Mouse (Mus musculus) lung, postnatal 4 days (tissue): Measurements from ENCODE around the gene Tcf12.

Experiments used
- DNase-seq, 2 experiments: peaks; one replicate each; pipeline ENCODE4 v3.0.0; 2021

The Tcf12 gene

DNA sequence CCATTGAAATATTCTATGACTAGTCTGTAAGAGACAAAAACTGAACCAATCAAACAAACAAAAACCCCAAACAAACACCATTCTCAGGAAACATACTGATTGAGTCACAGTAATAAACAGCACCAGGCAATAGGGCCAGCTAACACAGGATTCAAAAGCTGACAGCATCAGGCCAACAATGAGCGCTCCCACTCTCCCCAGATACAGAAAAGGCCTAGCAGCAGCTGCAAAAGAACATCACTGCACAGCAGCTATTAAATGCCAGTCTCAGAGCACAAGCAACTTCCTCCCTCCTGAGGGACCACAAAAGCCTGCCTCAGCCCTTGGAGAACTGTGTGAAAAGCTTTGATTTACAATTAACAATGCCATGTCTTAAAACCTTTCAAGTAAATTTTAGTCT lies 214.3 kb downstream of the Tcf12 start:
- no peak for DNase-seq

DNA sequence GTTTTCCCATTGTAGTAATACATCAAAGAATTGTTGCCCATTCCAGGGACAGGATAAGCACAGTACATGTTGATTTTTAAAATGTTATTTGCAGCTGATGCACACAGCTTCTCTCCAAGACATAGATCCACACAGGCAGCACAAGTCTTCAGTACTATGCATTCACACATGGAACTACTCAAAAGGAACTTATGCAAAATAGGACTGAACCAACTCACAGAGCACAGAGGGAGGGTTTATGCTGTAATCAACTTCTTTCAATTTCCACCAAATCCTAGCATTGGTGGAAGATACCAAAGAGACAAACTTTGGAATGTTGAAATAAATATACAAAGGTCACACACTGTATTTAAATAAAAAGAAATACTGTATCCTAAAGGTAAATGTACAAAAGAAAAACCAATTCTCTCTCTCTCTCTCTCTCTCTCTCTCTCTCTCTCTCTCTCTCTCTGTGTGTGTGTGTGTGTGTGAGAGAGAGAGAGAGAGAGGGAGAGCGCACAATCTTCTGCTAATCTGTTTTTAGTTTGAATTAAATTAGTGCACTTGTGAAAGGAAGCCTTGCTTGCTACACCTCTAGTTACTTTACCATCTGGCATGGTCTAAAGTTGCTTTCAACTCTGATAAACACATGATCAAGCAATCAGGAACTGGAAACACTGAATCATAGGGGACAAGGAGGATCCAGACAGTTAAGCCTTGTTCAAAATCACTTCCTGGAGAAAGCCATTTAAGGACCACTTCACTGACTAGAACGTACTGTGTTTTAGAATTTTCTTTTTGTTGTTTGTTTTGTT lies 215.5 kb downstream of the Tcf12 start:
- DNase-seq, result peak in 1 of 2 experiments; percentile 17

DNA sequence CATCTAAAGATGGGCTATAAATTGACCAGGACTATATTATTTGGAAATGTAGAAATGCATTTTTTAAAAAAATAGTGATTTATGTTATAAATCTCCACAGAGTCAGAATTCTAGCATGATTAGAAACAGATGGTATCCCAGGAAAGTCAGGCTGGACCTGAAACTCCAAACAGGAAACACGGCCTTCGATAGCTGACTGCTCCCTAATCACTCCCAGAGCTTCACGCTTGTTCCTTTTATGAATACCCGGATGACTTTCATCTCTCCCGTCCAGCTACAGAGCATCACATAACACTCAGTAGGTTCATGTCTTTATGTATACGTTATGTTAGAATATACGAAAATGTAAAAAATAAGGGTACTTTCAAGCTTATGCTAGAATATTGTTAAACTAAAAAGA lies 216.4 kb downstream of the Tcf12 start:
- DNase-seq, result no peak

DNA sequence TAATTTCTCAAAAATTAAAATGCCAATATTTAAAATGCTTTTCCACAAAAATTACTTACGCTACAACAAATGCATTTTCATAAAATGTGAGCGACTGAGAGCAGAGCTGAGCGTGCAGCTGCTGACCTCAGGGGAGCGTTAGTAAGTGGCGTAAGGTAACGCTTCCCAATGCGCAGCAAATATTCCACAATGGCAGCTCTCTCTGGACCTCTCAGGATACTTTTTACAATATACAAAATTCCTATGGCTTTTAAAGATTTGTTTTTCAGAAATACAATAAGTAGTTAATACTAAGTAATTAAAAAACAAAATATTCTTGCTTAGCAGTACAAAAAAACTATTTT lies 216.8 kb downstream of the Tcf12 start:
- DNase-seq, result no peak

DNA sequence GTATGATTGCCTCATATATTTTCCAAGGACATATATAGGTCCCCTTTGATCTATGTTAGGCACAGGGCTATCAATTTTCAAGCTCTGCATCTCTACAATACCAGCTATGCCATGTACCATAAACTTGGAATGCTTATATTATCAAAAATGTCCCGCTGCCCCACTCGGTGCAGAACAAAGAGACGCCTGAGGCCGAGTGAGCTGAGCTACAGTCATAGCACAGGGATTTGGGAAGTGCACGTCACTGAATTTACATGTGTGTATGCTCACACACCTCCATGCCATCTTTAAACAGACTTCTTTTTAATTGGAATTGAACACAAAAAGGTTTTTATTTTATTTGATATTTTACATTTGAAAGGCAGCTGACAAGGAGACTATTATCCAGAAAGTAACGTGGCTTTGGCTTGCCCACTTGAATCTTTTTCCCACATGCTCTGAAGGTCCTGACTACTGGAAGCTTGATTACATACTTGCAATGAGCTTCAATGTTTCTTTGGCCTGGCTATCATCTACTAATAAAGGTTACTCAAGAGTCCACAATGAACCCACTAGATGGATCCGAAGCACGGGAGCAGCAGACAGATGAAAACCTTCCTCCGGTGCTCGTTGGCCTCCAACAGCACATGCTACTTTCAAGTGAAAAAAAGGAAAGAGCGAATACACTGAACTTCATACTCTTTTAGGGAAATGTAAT lies 217.3 kb downstream of the Tcf12 start:
- no peak for DNase-seq

DNA sequence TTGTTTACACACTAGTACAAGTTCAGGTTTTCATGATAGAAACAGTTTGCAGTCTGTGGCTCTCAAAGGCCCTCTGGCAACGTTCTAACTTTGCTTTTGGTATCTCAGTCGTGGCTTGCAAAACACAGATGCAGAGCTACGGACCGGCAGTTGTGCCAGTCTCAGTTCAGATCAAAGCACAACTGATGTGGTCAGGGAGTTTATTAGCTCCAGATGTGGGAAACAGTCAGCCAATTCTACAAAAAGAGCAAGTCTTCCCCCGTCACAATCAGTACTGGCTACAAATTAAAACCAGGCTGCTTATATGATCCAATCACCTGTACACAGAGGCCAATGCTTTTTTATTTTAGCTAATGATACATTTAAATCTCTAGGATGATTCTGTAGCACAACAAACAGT lies 223.2 kb downstream of the Tcf12 start:
- DNase-seq, result no peak

DNA sequence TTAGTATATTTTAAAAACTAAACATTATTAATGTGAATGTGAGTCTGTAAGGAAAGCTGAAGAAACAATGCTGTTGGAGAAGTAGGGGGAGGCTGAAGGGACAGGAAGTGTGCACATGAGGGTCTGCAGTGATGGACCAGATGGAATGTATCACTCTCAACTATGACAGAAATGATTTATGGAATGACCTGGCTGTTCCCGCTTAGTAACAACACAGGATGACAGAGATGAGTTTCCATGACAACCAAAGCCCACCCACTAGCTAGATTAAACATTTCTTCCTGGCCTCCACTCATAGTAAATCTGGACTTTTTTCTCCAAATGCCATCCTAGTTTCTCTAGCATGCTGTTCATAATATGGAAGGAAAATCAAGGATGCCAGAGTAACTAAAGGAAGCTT lies 231.0 kb downstream of the Tcf12 start:
- peak in 1 of 2 experiments; percentile 15 for DNase-seq

DNA sequence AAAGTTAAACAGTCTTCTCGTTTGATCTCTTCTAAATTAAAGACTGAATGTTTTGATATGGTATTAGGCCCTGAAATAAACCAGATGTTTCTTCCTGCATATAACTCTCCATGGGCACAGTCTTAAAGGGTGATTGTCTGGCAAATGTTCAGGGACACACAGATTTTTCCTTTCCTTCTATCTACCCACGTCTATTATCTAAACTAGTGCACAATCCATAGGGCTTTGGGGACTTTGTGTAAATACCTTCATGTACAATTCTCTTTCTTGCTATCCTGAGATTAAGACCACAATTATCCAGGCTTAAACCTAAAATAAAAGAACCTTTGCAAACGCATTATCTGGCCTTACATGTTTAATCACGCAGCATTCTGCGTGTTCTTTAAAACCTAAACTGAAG lies 231.7 kb downstream of the Tcf12 start:
- DNase-seq, result no peak

DNA sequence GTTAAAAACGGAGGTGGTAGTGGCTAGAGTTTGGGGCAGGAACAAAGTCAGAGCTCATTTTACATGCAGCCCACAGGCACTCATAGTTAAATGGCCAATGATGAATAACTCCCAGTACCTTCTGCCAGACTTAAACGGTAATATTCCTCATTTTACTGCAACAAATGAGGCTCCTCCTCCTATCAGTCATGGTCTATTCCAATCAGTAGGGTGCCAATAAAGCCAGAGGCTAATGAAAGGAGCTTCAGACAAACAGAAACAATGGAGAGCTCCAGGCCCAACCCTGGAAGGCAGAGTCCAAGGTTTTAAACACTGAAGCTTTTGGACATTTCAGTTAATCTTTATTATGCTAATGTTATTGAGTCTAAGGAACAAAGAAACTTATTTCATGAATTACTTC lies 232.3 kb downstream of the Tcf12 start:
- no peak for DNase-seq

DNA sequence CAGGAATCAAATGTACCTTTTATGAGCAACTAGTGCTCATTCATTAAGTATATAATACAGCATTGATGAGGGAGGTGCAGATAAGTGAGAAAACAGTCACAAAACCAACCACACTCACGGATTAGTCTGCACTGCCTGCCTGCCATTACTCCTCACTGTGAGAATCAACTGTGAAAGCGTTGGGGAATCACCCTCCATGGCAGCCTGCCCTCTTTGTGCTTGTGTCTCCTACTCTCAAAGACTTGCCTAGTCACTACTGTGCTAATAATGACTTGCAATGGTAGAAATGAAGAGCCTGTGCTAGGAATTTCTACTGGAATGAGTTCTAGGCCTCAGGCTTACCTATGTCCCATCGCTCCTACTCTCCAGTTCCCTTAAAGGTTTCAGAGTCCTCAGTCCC lies 233.8 kb downstream of the Tcf12 start:
- DNase-seq, result no peak

DNA sequence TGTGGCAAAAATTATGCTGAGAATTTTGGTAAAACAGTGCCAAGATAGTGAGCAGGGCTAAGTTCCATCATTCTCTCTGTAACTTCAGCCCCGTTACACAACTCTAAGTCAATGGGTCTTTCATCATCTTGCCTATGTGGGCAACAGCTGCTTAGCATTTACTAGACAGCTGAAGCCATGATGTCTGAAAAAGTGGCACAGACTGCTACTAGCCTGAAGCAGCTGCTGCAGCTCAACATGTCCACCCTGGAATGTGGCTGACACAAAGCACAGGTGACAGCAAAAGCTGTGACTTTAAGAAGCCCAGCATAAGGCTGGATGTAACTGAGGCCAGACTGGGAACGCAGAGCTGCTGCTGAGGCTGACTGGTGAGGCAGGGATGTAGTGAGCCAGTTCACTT lies 236.9 kb downstream of the Tcf12 start:
- peak; percentile 41 to 83 for DNase-seq

DNA sequence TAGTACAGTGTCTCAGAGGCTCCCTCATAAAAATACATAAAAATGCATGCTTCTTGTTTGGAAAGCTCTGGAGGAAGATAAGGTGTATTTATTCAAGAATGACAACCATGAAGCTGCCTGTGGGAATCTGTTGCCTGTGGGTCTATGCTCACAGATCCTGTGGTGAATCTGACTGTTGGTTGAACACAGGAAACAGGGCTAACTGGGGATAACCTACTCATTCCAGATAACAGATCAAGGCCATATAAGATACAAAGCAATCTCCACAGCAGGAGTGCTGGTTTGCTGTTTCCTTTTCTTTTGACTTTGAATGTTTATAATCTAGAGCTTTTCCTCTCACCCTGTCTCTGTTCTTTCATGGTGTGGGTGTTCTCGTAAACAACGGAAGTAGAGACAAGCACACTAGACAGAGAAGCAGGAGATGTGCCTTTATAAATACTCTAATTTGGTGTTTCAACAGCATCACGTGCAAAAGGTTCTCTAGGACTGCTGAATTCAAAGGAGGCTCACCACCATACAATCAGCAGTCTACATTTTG lies 237.6 kb downstream of the Tcf12 start:
- DNase-seq, result no peak

DNA sequence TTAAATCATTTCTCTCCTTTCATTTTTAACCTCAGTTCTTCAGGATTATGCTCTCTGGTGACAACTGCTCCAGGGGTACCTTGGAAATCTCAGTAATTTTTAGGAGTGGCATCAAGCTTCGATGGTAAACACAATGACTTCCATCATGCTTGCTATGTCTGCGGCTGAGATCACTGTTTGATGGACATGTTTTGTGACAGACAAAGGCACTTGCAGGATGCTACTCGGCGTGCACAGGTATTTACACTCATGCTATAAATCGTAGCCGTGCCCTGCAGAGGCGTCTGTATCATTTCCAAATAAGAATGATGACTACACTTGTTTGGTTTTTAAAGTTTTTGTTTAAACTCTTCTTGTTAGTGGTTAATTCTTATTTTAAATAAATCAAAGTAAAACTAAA lies 248.3 kb downstream of the Tcf12 start:
- no peak for DNase-seq

DNA sequence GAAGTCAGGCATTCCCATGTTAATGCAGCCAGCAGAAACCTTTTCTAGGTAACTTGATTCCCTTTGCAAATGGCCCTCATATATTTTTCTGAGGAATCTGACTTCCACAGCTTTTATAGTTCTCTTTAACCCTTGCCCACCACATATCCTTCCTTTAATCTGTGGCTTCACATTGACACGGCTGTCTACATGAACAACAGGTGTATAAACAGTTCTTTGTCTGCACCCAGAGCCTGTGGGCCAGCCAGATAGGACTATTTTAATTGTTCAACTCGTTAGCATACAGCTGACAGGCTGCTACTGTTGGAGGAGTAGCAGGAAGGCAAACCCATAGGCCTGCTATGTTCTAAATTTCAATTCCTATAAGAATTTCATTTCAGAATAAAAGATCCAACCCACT lies 250.0 kb downstream of the Tcf12 start:
- no peak for DNase-seq

DNA sequence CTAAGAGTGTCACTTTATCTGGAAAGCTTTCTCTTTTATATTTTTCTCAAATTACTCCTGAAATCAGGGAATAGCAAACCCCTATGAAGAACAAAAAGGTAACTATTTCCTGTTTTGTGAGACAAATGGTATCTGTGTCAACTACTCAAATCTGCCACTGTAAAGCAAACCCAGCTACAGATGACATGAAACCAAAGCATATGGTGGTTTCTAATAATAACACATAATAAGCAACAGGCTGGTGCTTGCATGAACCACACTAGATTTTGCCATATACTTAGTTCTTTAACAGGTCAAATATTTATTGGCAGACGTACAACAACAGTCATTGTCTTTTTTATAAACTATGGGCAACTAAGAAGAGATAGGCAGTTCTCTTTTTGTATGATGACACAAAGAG lies 253.7 kb downstream of the Tcf12 start:
- DNase-seq, result no peak

DNA sequence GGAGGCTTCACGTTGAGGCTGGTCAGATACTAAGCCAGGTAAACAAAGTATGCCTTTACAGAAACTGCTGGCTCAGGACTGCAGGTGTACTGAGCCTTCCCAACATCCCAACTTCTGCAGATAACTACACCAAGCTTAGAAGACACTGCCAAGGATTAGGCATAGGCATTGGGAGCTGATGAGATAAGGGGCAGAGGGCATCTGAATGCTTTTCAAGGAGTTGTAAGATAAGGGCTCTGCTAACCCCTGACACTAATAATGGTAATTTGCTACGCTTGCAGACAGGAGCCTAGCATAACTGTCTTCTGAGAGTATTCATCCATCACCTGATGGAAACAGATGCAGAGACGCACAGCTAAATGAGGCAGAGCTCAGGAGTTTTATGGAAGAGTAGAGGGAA lies 257.8 kb downstream of the Tcf12 start:
- DNase-seq, result no peak

DNA sequence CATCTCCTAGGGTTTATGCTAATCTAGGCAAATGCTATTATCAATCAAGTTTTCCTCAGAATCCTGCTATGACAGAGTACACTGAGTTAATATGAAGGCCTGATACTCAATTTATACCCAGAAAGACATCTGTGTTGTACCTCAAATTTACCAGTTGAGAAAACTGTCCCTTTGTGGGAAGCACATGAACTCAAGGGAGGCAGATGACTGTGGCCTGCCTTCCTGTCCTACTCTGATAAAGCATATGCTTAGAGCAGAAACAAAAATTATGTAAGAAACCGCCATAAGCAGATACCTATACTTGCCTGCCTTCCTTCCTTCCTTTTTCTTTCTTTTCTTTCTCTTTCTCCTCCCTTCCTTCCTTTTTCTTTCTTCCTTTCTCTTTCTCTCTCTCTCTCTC lies 261.4 kb downstream of the Tcf12 start:
- no peak for DNase-seq

DNA sequence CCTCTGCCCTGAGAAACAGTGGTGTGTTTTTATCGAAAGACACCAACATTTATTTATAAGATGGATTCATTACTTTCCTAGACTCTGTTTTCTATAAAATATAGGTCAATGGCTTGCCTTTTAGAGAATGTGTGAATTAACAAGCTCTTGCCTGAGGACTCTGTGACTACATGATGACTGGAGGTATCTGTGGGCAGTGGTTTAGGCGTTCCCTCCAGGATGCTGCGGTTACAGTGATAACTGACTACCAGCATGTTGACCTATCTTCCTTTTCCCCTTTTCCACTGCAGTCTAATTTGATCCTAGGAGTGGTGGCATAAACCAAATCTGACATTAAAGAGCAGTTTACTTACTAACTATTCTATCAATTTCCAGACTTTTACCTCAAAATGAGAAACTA lies 263.3 kb downstream of the Tcf12 start:
- no peak for DNase-seq

DNA sequence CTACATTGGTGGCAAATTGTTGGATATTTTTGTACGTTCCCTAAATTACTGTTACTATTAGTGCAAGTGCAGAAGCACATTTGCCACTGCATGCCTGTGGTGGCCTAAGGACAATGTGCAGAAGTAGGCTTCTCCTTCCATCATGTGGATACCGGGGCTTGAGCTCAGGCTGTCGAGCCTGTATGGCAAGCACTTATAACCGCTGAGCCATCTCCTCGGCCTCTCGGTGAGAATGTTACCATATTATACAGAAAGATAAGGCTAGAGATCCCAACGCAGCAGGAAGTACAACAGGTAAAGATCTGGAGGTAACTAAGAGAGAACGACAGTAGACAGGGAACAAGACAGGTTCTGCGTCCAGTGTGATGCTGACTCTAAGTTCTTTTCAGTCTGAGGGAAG lies 263.8 kb downstream of the Tcf12 start:
- no peak for DNase-seq

DNA sequence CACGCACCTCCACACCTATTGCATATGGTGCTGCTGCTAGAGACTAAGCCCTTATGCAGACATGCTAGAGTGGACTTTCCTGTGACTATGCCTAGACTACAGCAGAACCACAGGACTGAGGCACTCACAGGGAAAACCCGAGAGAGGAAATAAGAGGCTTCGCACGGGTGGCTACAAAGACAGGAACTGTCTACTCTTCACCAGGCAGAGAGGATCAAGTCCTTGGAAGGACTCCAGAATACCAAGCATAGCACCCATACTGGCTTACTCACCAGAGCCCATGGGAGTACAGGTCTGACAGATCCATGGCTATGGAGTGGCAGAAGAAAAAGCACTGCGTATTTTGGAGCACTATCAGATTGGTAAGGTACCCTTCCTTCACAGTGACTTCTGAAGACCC lies 269.8 kb downstream of the Tcf12 start:
- DNase-seq, result no peak

DNA sequence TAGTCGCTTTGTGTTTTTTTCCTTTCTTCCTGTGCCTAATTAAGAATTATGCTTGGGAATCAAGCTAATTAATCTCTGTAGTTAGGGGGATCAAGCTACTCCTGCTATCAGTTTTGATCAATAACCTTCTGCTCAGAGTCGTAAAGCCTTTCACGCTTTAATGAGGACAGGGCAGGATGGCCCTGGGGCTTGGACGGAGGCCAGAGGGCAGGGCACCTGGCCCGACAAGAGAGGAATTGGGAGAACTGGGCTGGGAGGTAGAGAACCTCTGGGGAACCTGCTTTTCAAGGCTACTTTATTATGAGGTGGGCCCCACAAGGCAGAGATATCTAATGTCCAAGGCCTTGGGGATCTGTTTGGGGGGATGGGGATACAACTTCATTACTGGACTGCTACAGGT lies 274.3 kb downstream of the Tcf12 start:
- DNase-seq, result no peak

DNA sequence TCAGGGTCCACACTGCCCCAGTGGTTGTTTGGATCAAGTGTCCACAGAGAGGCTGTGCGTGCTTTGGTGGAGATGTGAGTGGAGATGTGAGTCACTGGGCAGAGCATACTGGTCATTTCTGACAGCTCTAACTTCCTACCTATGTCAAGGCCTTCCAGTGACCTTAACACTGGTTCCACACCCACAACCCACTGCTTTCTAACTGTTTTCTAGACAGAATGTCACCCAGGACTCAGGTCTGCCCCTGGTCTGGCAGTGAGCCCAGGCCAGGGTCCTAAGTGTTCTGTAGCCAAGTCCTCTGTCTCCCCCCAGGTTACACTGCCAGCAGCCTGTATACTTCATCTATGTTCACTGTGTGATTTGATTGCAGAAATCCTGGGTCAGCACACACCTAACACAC lies 275.3 kb downstream of the Tcf12 start:
- DNase-seq, result no peak

DNA sequence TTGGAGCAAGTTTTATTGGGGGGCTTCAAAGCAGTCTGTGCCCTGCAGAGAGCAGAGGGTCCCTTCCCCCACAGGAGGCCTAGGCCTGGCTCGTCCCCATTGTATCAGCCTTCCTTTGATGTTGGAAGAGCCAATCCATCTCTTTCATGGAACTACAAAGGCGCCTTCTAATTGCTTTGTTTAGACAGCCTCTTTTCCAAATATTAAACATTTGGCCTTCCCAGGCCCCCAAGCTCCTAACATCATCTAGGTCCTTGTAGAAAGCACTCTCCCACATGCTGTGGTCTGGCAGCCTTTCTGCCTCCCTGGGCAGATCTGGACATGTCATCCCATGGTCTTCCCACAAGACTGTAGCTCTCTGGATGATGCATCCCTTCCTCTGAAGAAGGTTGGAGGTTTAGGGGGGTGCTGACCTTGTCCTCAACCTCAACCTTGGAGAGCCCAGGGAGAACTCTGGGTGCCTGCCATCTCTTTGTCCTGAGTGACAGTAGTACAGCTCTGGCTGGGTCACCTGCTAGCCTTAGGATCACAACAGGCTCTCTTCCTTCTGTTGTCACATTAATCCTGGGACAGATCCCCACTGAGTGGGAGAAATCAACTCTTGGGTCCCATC lies 276.4 kb downstream of the Tcf12 start:
- DNase-seq, result peak; percentile 27 to 60

DNA sequence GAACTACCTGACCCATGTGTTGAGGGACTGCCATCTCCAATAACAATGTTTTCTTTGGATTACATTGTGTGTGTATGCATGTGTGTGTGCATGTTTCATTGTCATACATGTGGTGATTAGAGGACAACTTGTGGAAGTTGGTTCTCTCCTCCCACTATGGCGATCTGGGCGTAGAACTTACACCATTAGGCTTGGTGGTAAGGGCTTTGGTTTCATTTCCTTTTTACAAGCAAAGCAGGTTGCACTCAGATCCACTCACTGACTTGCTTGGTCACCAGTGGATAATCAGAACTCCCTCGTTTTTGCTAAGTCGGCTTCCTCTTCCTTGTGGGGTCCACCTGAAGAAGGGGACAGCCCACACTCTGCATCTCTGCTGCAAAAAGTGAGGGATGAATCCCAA lies 277.0 kb downstream of the Tcf12 start:
- no peak for DNase-seq
